Mouse (Mus musculus) lung, adult 18-20 months (tissue): ENCODE measurements at regions not wholly inside any gene's neighbourhood (a gene's known extent, or its start where the extent isn't known, plus 50 kb on each side); places are given as distances from the start of the nearest gene placed in this dataset.
A peak's percentile ranks its signal among the peaks of the same experiment; 100 is the strongest.

Experiments
- DNase-seq, 2 experiments: peaks; one replicate each; pipeline ENCODE4 v3.0.0; 2022; ENCODE audit warnings: mixed read lengths in 2 of 2

GRCm38 (mm10) chr15:34775714-34776113 lies 418.0 kb upstream of the 9430069I07Rik start:
- DNase-seq: no peak

DNA sequence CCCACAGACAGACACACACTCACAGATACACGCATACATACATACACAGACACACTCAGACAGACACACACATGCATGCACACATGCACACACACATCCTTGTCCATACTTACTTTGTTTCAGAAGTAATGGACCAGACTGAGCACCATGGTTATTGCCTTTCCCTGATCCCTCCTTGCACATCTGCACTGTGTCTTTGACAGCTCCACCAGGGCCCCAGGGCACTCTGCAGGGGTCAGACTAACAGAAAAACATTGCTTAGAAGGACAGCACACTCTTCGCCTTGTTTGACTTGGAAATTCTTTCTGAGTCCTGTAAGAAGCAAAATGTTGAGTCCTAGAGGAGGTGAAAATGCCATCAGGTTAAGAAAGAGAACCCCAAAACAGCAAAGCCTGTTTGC lies 394.1 kb upstream of the 9430069I07Rik start:
- peak; percentile 12 to 38 for DNase-seq

GRCm38 (mm10) chr15:34751021-34751420 lies 393.3 kb upstream of the 9430069I07Rik start:
- DNase-seq: no peak

DNA sequence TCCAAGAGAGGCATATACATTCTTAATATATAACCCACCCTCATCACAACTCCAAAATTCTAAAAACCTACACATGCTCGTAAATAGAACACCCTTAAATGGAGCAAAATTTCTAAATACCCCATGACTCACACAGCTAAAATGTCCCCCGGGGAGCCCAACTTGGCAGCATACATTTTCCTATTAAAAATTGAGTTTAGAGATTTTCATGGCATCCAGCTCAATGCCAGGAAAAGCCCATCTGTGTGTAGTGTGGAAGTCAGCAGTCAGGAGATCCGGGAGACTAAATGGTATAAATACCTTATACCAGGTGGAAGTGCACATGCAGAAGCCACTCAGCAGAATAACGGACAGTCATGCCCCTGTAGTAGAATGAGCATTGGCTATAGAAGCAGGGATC lies 389.4 kb upstream of the 9430069I07Rik start:
- DNase-seq: no peak

- DNase-seq: peak; percentile 32 to 50
Observed at GRCm38 (mm10) chr15:34743130-34743782, 385.6 kb upstream of the 9430069I07Rik start.

DNA sequence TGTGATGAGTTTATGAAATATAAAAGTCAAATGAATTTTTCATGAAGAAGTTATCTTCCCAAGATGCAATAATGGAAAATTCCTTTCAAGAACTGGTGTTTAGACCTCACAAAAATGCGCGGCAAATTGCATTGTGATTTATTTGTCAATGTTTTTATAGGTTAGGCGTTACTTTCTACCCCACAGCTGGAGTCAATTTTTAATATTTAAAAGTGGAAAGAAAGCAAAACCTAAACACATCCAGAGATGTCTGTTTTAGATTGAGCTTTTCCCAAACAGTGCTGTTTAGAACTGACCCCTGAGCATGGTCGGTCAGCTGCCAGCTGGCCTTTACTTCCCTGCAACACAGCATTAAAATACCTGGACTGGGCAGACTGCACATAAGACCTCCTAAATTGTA lies 383.8 kb upstream of the 9430069I07Rik start:
- no peak for DNase-seq
